Mouse (Mus musculus): ENCODE measurements around the gene Tbkbp1. TPM values are rescaled to one million over a fixed set of nuclear protein-coding genes. Genes with fewer than 3 reads are reported as not detected.

Gene Tbkbp1
- not detected in 2 replicates for total RNA-seq (2014; fragmentation: Nextera tagmentation)
- total RNA-seq (2017): 0.05 and 0.06 TPM in 2 replicates
- polyA plus RNA-seq (2012): 0.29 and 0.34 TPM in 2 replicates

DNA sequence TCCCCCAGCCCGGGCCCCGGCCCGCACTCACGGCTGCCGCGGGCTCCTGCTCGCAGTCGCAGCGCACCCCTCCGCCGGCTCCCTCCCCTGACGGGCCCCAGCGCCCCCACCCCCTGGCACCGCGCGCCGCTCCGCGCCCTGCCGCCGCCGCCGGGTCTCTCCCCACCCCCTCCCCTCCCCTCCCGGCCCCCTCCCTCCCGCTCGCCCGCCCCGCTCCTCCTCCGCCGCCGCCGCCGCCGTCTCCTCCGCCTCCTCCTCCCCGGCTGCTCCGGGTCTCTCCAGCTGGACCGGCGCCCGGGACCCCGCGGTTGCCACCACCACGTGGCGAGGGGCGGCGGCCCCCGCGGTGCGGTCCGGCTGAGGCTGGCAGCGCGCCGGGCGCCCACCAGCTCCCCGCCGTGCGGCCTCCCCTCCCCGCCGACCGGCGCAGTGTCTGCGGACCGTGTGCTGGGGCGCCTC lies at the start of gene Tbkbp1:
Tbkbp1 (minus strand) TSS at position 153 of the 459 bp plus-strand sequence.
- TF ChIP-seq GATA1 (IDR thresholded peaks at IDR 0.05; ENCODE audit: borderline replicate concordance, low read length): no peak
- Histone ChIP-seq H3K4me1 (ENCODE audit: insufficient read depth, low read depth, low read length) (peaks cover 30% of the 10 kb centered on the region), H3K36me3 (replicated peaks) (peaks cover 33% of the 10 kb centered on the region), H3K4me3 (ENCODE audit: low read depth, low read length) (peak within 1 kb of the TSS; percentile 54; the same call in 1 of the 2 replicates), H3K27me3 (ENCODE audit: insufficient read depth, low read length) (peaks cover 61% of the 10 kb centered on the region), H3K9me3 (replicated peaks) (0 out of 2 replicates have a peak, but pooled peaks cover 6% of the 10 kb centered on the region)
- DNase-seq (ENCODE audit: low spot score): no peak
- no peak for ATAC-seq (ENCODE audit: extremely low read depth, insufficient number of reproducible peaks, low FRiP score, poor library complexity, severe bottlenecking)

DNA sequence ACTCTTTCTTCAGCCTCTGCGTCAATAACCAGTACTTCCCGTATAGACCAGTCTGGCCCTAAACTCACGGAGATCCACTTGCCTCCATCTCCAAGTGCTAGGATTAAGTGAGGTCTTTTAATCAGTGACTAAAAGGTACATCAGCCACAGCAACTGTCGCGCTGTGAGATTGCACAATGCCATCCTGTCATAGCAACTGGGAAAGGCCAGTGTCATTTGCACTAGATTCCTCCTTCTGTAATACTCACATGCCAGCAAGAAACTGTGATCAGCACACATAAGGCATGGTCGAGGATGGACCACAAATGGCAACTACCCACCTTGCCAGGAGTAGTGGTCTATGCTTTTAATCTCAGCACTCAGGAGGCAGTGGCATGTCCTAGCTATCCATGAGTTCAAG lies 48.2 kb upstream of the Tbkbp1 start:
- Histone ChIP-seq H3K4me3 (ENCODE audit: low read depth, low read length) (no peak overlapping the region), H3K27me3 (ENCODE audit: insufficient read depth, low read length) (no peaks in the 10 kb centered on the region), H3K36me3 (replicated peaks) (peaks cover 32% of the 10 kb centered on the region), H3K4me1 (ENCODE audit: insufficient read depth, low read depth, low read length) (peaks cover 18% of the 10 kb centered on the region; the same call in 1 of the 2 replicates), H3K9me3 (replicated peaks) (no peaks in the 10 kb centered on the region)
- TF ChIP-seq TAL1 (conservative IDR thresholded peaks at IDR 0.05; ENCODE audit: low read depth, low read length) (no peak), CTCF (IDR thresholded peaks at IDR 0.05; ENCODE audit: low read depth, low read length) (no peak), GATA2 (IDR thresholded peaks at IDR 0.05; ENCODE audit: borderline replicate concordance, low read depth, low read length) (no peak), POLR2AphosphoS5 (IDR thresholded peaks at IDR 0.05; ENCODE audit: insufficient replicate concordance, low read depth, low read length) (no peak), GATA1 (IDR thresholded peaks at IDR 0.05; ENCODE audit: borderline replicate concordance, low read length) (no peak)
- no peak for ATAC-seq (ENCODE audit: extremely low read depth, insufficient number of reproducible peaks, low FRiP score, poor library complexity, severe bottlenecking)
- no peak for DNase-seq (ENCODE audit: low spot score)

DNA sequence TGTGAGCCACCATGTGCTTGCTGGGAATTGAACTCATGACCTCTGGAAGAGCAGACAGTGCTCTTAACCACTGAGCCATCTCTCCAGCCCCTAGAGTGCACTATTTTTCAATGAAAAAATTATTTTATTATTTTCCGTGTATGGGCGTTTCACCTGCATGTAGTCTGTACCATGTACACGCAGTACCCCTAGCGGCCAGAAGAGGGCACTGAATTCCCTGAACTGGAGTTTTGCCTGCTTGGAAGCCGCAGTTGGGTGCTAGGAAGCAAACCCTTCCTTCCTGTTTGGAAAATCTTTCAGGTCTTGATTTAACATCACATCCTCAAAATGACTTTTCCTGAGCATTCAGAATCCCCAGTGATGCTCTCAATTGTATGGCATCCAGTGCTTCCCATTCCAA lies 47.3 kb upstream of the Tbkbp1 start:
- TF ChIP-seq TAL1 (conservative IDR thresholded peaks at IDR 0.05; ENCODE audit: low read depth, low read length): no peak
- peak; percentile 80 for TF ChIP-seq CTCF (IDR thresholded peaks at IDR 0.05; ENCODE audit: low read depth, low read length)
- H3K27me3 ChIP-seq (ENCODE audit: insufficient read depth, low read length): no peaks in the 10 kb centered on the region
- peaks cover 16% of the 10 kb centered on the region; the same call in 1 of the 2 replicates for H3K4me1 ChIP-seq (ENCODE audit: insufficient read depth, low read depth, low read length)
- no peak for ATAC-seq (ENCODE audit: extremely low read depth, insufficient number of reproducible peaks, low FRiP score, poor library complexity, severe bottlenecking)
- H3K9me3 ChIP-seq (replicated peaks): no peaks in the 10 kb centered on the region
- no peak for DNase-seq (ENCODE audit: low spot score)
- H3K36me3 ChIP-seq (replicated peaks): peaks cover 40% of the 10 kb centered on the region
- H3K4me3 ChIP-seq (ENCODE audit: low read depth, low read length): no peak overlapping the region

DNA sequence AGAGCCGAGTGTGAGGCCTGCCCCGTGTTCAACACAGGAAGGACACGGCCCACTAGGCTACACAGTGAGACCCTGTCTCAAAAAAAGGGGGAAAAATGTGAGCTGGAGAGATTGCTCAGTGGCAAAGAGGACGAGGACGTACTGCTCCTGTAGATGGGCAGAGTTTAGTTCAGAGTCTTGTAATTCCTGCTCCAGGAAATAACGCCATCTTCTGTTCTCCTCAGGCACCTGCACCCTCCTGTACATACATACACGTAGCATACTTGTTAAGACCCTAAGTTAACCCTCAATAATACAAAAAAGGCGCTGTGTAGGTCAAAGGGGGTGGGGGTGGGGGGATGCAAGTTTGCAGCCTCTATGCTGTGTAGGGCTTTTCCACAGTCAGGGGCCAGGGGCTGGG lies 45.7 kb upstream of the Tbkbp1 start:
- TF ChIP-seq GATA2 (IDR thresholded peaks at IDR 0.05; ENCODE audit: borderline replicate concordance, low read depth, low read length): no peak
- no peak for TF ChIP-seq TAL1 (conservative IDR thresholded peaks at IDR 0.05; ENCODE audit: low read depth, low read length)
- no peak for TF ChIP-seq POLR2AphosphoS5 (IDR thresholded peaks at IDR 0.05; ENCODE audit: insufficient replicate concordance, low read depth, low read length)
- no peak for TF ChIP-seq GATA1 (IDR thresholded peaks at IDR 0.05; ENCODE audit: borderline replicate concordance, low read length)
- no peak for TF ChIP-seq CTCF (IDR thresholded peaks at IDR 0.05; ENCODE audit: low read depth, low read length)

DNA sequence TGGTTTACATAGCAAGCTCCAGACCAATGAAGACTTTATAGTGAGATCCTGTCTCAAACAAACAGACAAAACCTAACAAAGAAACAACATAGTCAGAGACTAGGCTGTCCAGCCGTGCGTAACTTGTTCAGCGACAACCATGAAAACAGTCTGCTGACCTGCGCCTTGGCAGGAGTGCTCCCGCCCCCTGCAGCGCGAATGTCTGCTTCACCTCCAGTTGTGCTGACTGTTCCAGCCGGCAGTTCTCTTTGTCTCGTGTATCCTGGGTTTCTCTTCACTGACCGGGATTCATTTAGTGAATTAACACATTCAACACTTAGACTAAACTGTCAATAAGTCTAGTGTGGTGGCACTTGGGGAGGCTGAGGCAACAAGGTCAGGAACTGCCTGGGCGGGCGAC lies 45.2 kb upstream of the Tbkbp1 start:
- peaks cover 18% of the 10 kb centered on the region; the same call in 1 of the 2 replicates for H3K4me1 ChIP-seq (ENCODE audit: insufficient read depth, low read depth, low read length)
- H3K9me3 ChIP-seq (replicated peaks): no peaks in the 10 kb centered on the region
- no peak for TF ChIP-seq TAL1 (conservative IDR thresholded peaks at IDR 0.05; ENCODE audit: low read depth, low read length)
- TF ChIP-seq POLR2AphosphoS5 (IDR thresholded peaks at IDR 0.05; ENCODE audit: insufficient replicate concordance, low read depth, low read length): no peak
- no peak for TF ChIP-seq CTCF (IDR thresholded peaks at IDR 0.05; ENCODE audit: low read depth, low read length)
- TF ChIP-seq GATA2 (IDR thresholded peaks at IDR 0.05; ENCODE audit: borderline replicate concordance, low read depth, low read length): no peak
- DNase-seq (ENCODE audit: low spot score): no peak
- no peaks in the 10 kb centered on the region for H3K27me3 ChIP-seq (ENCODE audit: insufficient read depth, low read length)
- ATAC-seq (ENCODE audit: extremely low read depth, insufficient number of reproducible peaks, low FRiP score, poor library complexity, severe bottlenecking): no peak
- no peak overlapping the region for H3K4me3 ChIP-seq (ENCODE audit: low read depth, low read length)
- peaks cover 49% of the 10 kb centered on the region for H3K36me3 ChIP-seq (replicated peaks)

More for the DNA sequence above, 45.7 kb upstream of the Tbkbp1 start:
- peaks cover 15% of the 10 kb centered on the region; the same call in 1 of the 2 replicates for H3K4me1 ChIP-seq (ENCODE audit: insufficient read depth, low read depth, low read length)
- H3K36me3 ChIP-seq (replicated peaks): peaks cover 44% of the 10 kb centered on the region
- DNase-seq (ENCODE audit: low spot score) (no peak), ATAC-seq (ENCODE audit: extremely low read depth, insufficient number of reproducible peaks, low FRiP score, poor library complexity, severe bottlenecking) (no peak)
- no peak overlapping the region for H3K4me3 ChIP-seq (ENCODE audit: low read depth, low read length)
- H3K27me3 ChIP-seq (ENCODE audit: insufficient read depth, low read length): no peaks in the 10 kb centered on the region
- H3K9me3 ChIP-seq (replicated peaks): no peaks in the 10 kb centered on the region

DNA sequence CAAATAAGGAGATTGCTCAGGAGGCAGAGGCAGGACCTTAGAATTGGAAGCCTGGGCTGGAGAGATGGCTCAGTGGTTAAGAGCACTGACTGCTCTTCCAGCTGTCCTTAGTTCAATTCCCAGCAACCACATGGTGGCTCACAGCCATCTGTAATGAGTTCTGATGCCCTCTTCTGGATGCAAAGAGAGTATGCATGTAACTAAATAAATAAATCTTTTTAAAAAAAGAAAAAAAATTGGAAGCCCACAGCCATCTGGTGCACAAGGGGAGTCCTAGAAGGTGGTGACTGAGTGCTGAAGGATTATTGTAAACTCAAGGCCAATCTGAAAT lies 41.3 kb upstream of the Tbkbp1 start:
- TF ChIP-seq GATA1 (IDR thresholded peaks at IDR 0.05; ENCODE audit: borderline replicate concordance, low read length): no peak
- TF ChIP-seq POLR2AphosphoS5 (IDR thresholded peaks at IDR 0.05; ENCODE audit: insufficient replicate concordance, low read depth, low read length): no peak
- TF ChIP-seq TAL1 (conservative IDR thresholded peaks at IDR 0.05; ENCODE audit: low read depth, low read length): no peak
- TF ChIP-seq CTCF (IDR thresholded peaks at IDR 0.05; ENCODE audit: low read depth, low read length): no peak
- no peak for TF ChIP-seq GATA2 (IDR thresholded peaks at IDR 0.05; ENCODE audit: borderline replicate concordance, low read depth, low read length)
- no peak for ATAC-seq (ENCODE audit: extremely low read depth, insufficient number of reproducible peaks, low FRiP score, poor library complexity, severe bottlenecking)
- no peaks in the 10 kb centered on the region for H3K9me3 ChIP-seq (replicated peaks)
- H3K4me1 ChIP-seq (ENCODE audit: insufficient read depth, low read depth, low read length): peaks cover 31% of the 10 kb centered on the region
- DNase-seq (ENCODE audit: low spot score): no peak
- no peaks in the 10 kb centered on the region for H3K27me3 ChIP-seq (ENCODE audit: insufficient read depth, low read length)
- H3K4me3 ChIP-seq (ENCODE audit: low read depth, low read length): no peak overlapping the region
- peaks cover 54% of the 10 kb centered on the region for H3K36me3 ChIP-seq (replicated peaks)

All from G1E (cell line).